Mouse (Mus musculus) forelimb bud, embryonic 11.5 days (tissue): ENCODE results near the gene Tmem104.

Source experiments
- DNase-seq: peaks from one replicate; pipeline ENCODE4 v3.0.0-alpha.2; 2012; ENCODE audit warnings: low read depth, low spot score

Tmem104 gene

GRCm38 (mm10) chr11:115278176-115278575 is 90.9 kb downstream of the Tmem104 start:
- DNase-seq: no peak

- DNase-seq: no peak
Observed at GRCm38 (mm10) chr11:115279726-115280125, 92.4 kb downstream of the Tmem104 start.

GRCm38 (mm10) chr11:115282295-115282694 is 95.0 kb downstream of the Tmem104 start:
- DNase-seq: no peak

- no peak for DNase-seq
Observed at GRCm38 (mm10) chr11:115282723-115283485, 95.6 kb downstream of the Tmem104 start.

GRCm38 (mm10) chr11:115283486-115283765 is 96.1 kb downstream of the Tmem104 start:
- no peak for DNase-seq

GRCm38 (mm10) chr11:115283891-115284620 is 96.8 kb downstream of the Tmem104 start:
- DNase-seq: no peak

GRCm38 (mm10) chr11:115285282-115285681 is 98.0 kb downstream of the Tmem104 start:
- DNase-seq: no peak

- DNase-seq: no peak
Observed at GRCm38 (mm10) chr11:115286201-115286993, 99.1 kb downstream of the Tmem104 start.

GRCm38 (mm10) chr11:115287386-115287785 is 100.1 kb downstream of the Tmem104 start:
- DNase-seq: no peak

GRCm38 (mm10) chr11:115288305-115288704 is 101.0 kb downstream of the Tmem104 start:
- no peak for DNase-seq

GRCm38 (mm10) chr11:115289885-115290284 is 102.6 kb downstream of the Tmem104 start:
- no peak for DNase-seq

- no peak for DNase-seq
Observed at GRCm38 (mm10) chr11:115290314-115290713, 103.0 kb downstream of the Tmem104 start.

GRCm38 (mm10) chr11:115290919-115291318 is 103.6 kb downstream of the Tmem104 start:
- DNase-seq: no peak

- DNase-seq: no peak
Observed at GRCm38 (mm10) chr11:115291503-115291902, 104.2 kb downstream of the Tmem104 start.

GRCm38 (mm10) chr11:115292631-115293375 is 105.5 kb downstream of the Tmem104 start:
- no peak for DNase-seq

- no peak for DNase-seq
Observed at GRCm38 (mm10) chr11:115295939-115296338, 108.7 kb downstream of the Tmem104 start.
